Mouse (Mus musculus): ENCODE measurements around the gene Ptdss2. TPM values are rescaled to one million over a fixed set of nuclear protein-coding genes. Genes with fewer than 3 reads are reported as not detected.

Ptdss2 gene
- polyA plus RNA-seq, 1 experiment from 2014 or later: 60.3 TPM

DNA sequence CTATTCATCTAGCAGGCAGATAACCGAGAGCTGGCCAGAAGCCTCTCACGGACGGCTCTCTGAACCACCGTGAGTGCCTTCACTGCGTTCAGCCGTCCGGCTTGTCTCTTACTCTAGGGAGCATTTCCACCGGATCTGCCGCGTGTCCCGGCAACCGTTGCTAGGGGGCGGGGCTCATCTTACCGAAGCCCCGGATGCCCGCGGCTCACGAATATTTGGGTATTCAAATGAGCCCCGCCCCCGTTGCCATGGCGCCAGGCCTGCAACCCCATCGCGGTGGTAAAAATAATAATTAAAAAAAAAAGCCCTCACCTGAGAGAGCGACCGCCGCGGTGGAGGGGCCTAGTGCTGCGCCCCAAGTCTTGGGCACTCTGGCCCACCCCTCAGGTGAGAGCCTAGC, 72.6 kb downstream of the Ptdss2 start:
- Histone ChIP-seq H3K27ac (ENCODE audit: low read length) (peak overlapping the region; percentile 68), H3K4me3 (ENCODE audit: low read length) (peak overlapping the region; percentile 94), H3K4me1 (replicated peaks; ENCODE audit: control insufficient read depth, insufficient read depth, low read length) (peaks cover 19% of the 10 kb centered on the region), H3K9me3 (ENCODE audit: control insufficient read depth, low read length) (no peaks in the 10 kb centered on the region), H3K4me2 (ENCODE audit: low read depth, low read length) (peak overlapping the region; percentile 96), H3K36me3 (ENCODE audit: control insufficient read depth, insufficient read depth, low read length) (peaks cover 25% of the 10 kb centered on the region), H3K9ac (ENCODE audit: low read length) (peak overlapping the region; percentile 63), H3K27me3 (ENCODE audit: control insufficient read depth, insufficient read depth, low read depth, low read length) (peaks cover 4% of the 10 kb centered on the region; the same call in 1 of the 2 replicates)
- 0% methylated on average over 28 of the region's 28 CpGs for whole genome bisulfite sequencing
- ATAC-seq (ENCODE audit: low read depth): peak; percentile 6; the same call in 1 of the 2 replicates

DNA sequence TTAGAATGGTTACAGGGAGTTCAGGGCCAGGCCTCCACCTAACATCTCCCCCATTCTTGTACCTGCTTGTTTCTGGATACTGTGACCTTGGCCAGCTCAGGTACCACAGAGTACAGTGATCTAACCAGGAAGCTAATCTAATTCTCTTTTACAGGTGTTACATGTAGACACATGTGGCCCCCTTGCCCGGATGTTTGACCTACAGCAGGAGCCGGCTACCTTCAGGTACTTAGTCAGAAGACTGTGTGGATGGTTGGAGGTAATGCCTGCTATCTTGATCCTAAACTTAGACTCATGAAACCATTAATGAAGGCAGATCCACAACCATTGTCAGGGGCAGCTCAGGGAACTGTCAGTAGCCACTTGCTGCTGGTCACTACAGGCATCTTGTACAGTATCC, 73.6 kb downstream of the Ptdss2 start:
- no peak overlapping the region for H3K4me2 ChIP-seq (ENCODE audit: low read depth, low read length)
- ATAC-seq (ENCODE audit: low read depth): no peak
- H3K9me3 ChIP-seq (ENCODE audit: control insufficient read depth, low read length): no peaks in the 10 kb centered on the region
- no peak overlapping the region for H3K4me3 ChIP-seq (ENCODE audit: low read length)
- H3K27ac ChIP-seq (ENCODE audit: low read length): no peak overlapping the region
- no peak overlapping the region for H3K9ac ChIP-seq (ENCODE audit: low read length)
- peaks cover 4% of the 10 kb centered on the region; the same call in 1 of the 2 replicates for H3K27me3 ChIP-seq (ENCODE audit: control insufficient read depth, insufficient read depth, low read depth, low read length)
- H3K36me3 ChIP-seq (ENCODE audit: control insufficient read depth, insufficient read depth, low read length): peaks cover 16% of the 10 kb centered on the region
- peaks cover 19% of the 10 kb centered on the region for H3K4me1 ChIP-seq (replicated peaks; ENCODE audit: control insufficient read depth, insufficient read depth, low read length)
- WGBS: 88% methylated on average over 2 of the region's 2 CpGs

DNA sequence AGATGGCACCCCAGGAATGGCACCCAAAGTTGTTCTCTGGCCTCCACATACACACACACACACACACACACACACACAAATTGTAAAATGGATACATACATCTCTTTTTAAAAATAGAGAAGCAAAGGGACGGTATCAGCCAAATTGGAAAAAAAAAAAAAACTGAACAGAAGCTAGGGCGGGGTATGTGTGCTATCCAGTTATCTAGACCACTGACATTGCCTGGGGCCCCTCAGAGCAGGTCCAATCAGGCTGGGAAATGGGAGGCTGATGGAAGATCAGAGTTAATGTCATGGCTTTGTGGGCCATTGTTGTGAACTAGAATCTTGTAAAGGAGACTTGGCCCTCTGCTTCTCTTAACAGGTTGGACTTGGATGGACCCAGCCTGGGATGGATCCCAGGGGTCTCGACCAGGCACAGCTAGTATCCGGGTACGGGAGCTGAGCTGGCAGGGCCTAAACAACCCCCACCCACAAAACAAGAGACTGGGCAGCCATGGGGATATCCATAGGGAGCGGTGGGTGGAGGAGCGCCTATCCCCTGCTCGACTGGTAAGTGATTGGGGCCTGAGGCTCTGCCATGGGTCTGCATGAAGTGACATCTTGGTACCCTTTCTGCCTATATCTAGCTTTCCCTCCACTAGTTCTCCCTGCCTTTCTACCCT, 74.6 kb downstream of the Ptdss2 start:
- no peaks in the 10 kb centered on the region for H3K9me3 ChIP-seq (ENCODE audit: control insufficient read depth, low read length)
- no peak overlapping the region for H3K4me3 ChIP-seq (ENCODE audit: low read length)
- no peak overlapping the region for H3K27ac ChIP-seq (ENCODE audit: low read length)
- peaks cover 4% of the 10 kb centered on the region; the same call in 1 of the 2 replicates for H3K27me3 ChIP-seq (ENCODE audit: control insufficient read depth, insufficient read depth, low read depth, low read length)
- no peak overlapping the region for H3K4me2 ChIP-seq (ENCODE audit: low read depth, low read length)
- no peak overlapping the region for H3K9ac ChIP-seq (ENCODE audit: low read length)
- H3K4me1 ChIP-seq (replicated peaks; ENCODE audit: control insufficient read depth, insufficient read depth, low read length): peaks cover 17% of the 10 kb centered on the region
- 87% methylated on average over 8 of the region's 8 CpGs for WGBS
- ATAC-seq (ENCODE audit: low read depth): no peak
- H3K36me3 ChIP-seq (ENCODE audit: control insufficient read depth, insufficient read depth, low read length): peaks cover 6% of the 10 kb centered on the region

DNA sequence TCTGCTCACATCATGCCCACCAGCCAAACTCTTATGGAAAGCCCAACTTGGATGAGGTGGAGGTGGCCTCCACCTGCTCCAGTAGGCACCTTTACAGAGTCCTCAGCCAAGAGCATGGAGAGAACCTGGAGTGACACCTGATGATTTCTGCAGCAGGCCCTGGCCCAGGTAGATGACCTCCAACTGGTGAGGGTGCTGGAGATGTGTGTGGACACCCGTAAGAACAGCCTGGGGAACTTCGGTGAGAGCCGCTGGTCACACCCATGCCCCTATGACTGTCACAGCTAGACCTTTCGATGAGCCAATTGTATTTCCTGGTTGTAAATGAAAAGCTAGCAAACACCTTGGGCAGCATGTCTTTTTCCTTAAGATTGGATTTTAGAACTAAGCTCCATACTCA, 75.9 kb downstream of the Ptdss2 start:
- Histone ChIP-seq H3K4me3 (ENCODE audit: low read length) (no peak overlapping the region), H3K4me2 (ENCODE audit: low read depth, low read length) (no peak overlapping the region), H3K9ac (ENCODE audit: low read length) (no peak overlapping the region), H3K9me3 (ENCODE audit: control insufficient read depth, low read length) (no peaks in the 10 kb centered on the region), H3K36me3 (ENCODE audit: control insufficient read depth, insufficient read depth, low read length) (no peaks in the 10 kb centered on the region), H3K27me3 (ENCODE audit: control insufficient read depth, insufficient read depth, low read depth, low read length) (peaks cover 4% of the 10 kb centered on the region; the same call in 1 of the 2 replicates), H3K27ac (ENCODE audit: low read length) (no peak overlapping the region), H3K4me1 (replicated peaks; ENCODE audit: control insufficient read depth, insufficient read depth, low read length) (peaks cover 3% of the 10 kb centered on the region)
- whole genome bisulfite sequencing: 89% methylated on average over 4 of the region's 4 CpGs
- no peak for ATAC-seq (ENCODE audit: low read depth)

DNA sequence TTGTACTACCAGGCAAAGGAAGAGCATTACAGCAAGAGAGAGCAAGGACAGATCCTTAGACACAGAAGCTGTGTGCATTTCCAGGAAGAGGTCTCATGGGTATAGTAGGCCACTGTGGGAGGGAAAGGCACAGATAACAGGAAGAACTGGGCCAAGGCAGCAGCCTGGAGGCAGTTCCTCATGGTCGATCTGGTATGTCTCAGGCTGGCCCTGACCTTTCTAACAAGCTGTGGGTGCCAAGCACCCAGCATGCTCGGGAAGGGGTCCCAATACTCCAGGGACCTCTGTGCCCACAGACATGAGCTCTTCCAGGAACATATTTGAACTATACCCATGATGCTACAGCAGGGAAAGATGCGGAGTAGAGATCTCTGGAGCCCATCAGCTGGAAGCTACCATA, 82.4 kb downstream of the Ptdss2 start:
- H3K9me3 ChIP-seq (ENCODE audit: control insufficient read depth, low read length): no peaks in the 10 kb centered on the region
- ATAC-seq (ENCODE audit: low read depth): no peak

DNA sequence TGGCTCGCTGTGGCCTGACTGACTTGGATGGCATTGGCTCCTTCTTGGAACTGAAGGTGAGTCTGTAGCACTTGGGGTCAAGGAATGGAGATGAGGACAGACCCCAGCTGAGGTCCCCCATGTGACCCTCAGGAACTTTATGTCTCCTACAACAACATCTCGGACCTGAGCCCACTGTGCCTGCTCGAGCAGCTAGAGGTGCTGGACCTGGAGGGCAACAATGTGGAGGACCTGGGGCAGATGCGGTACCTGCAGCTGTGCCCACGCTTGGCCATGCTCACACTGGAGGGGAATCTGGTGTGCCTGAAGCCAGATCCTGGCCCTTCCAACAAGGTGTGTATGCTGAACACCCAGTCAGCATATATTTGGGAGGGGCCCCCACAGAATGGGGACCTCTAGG, 83.3 kb downstream of the Ptdss2 start:
- no peak for ATAC-seq (ENCODE audit: low read depth)
- Histone ChIP-seq H3K9me3 (ENCODE audit: control insufficient read depth, low read length) (no peaks in the 10 kb centered on the region), H3K27me3 (ENCODE audit: control insufficient read depth, insufficient read depth, low read depth, low read length) (no peaks in the 10 kb centered on the region), H3K4me3 (ENCODE audit: low read length) (no peak overlapping the region), H3K36me3 (ENCODE audit: control insufficient read depth, insufficient read depth, low read length) (no peaks in the 10 kb centered on the region), H3K9ac (ENCODE audit: low read length) (no peak overlapping the region), H3K27ac (ENCODE audit: low read length) (no peak overlapping the region), H3K4me1 (replicated peaks; ENCODE audit: control insufficient read depth, insufficient read depth, low read length) (no peaks in the 10 kb centered on the region), H3K4me2 (ENCODE audit: low read depth, low read length) (no peak overlapping the region)
- WGBS: 86% methylated on average over 5 of the region's 5 CpGs

More for the DNA sequence above, 82.4 kb downstream of the Ptdss2 start:
- no peak overlapping the region for H3K4me2 ChIP-seq (ENCODE audit: low read depth, low read length)
- H3K9ac ChIP-seq (ENCODE audit: low read length): no peak overlapping the region
- WGBS: 57% methylated on average over 3 of the region's 3 CpGs
- no peaks in the 10 kb centered on the region for H3K4me1 ChIP-seq (replicated peaks; ENCODE audit: control insufficient read depth, insufficient read depth, low read length)
- no peaks in the 10 kb centered on the region for H3K36me3 ChIP-seq (ENCODE audit: control insufficient read depth, insufficient read depth, low read length)
- no peaks in the 10 kb centered on the region for H3K27me3 ChIP-seq (ENCODE audit: control insufficient read depth, insufficient read depth, low read depth, low read length)
- no peak overlapping the region for H3K4me3 ChIP-seq (ENCODE audit: low read length)
- no peak overlapping the region for H3K27ac ChIP-seq (ENCODE audit: low read length)

DNA sequence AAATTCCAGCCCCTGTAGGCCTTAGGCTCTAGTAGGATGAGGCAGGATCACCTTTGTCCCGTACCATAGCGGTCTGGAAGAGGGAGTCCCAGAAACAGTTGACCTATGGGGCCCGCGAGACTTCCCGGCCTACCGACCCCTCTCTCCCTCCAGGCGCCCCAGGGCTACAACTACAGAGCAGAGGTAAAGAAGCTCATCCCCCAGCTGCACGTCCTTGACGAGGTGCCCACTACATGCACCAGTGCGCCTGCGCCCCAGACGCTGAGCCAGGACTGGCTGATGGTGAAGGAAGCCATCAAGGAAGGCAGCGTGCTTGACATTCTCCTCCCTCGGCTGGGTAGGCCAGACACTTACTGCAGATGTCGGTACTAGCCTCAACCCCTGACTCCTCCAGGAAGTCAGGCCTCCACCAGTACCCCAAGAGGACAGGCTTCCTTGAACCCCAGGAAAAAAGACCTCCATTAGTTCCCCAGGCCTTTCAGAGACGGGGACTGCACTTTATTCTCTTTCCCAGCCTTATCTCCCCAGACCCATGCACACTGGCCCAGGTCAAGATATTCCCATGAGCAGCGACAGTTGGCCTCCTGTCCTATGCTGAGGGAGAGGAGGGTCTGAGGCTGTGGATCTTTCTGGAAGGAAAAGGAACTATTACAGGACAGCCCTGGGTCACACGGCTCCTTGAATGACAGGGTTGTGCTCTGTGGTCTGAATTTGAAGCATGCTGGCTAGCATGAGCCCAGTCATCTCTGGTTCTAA, 84.2 kb downstream of the Ptdss2 start:
- whole genome bisulfite sequencing: 88% methylated on average over 18 of the region's 18 CpGs

More for the DNA sequence above, 84.2 kb downstream of the Ptdss2 start:
- H3K4me1 ChIP-seq (replicated peaks; ENCODE audit: control insufficient read depth, insufficient read depth, low read length): no peaks in the 10 kb centered on the region
- no peaks in the 10 kb centered on the region for H3K27me3 ChIP-seq (ENCODE audit: control insufficient read depth, insufficient read depth, low read depth, low read length)
- no peaks in the 10 kb centered on the region for H3K9me3 ChIP-seq (ENCODE audit: control insufficient read depth, low read length)
- H3K4me3 ChIP-seq (ENCODE audit: low read length): no peak overlapping the region
- H3K9ac ChIP-seq (ENCODE audit: low read length): no peak overlapping the region
- no peaks in the 10 kb centered on the region for H3K36me3 ChIP-seq (ENCODE audit: control insufficient read depth, insufficient read depth, low read length)
- no peak overlapping the region for H3K27ac ChIP-seq (ENCODE audit: low read length)
- H3K4me2 ChIP-seq (ENCODE audit: low read depth, low read length): no peak overlapping the region
- no peak for ATAC-seq (ENCODE audit: low read depth)

Other genes starting within 250 kb of the Ptdss2 start
- gene Psmd13, start 240.4 kb upstream of the Ptdss2 start, polyA plus RNA-seq (2015; fragmentation: Nextera tagmentation; extraction: Ambion mirVana): 211 and 213 TPM in 2 replicates
- 23.5 and 25.4 TPM in 2 replicates for gene Sirt3, start 240.1 kb upstream of the Ptdss2 start, polyA plus RNA-seq (2015; fragmentation: Nextera tagmentation; extraction: Ambion mirVana)
- gene Cox8b, start 221.9 kb upstream of the Ptdss2 start, polyA plus RNA-seq (2015; fragmentation: Nextera tagmentation; extraction: Ambion mirVana): 10.0 and 14.1 TPM in 2 replicates
- gene Nlrp6, start 201.5 kb upstream of the Ptdss2 start, polyA plus RNA-seq (2015; fragmentation: Nextera tagmentation; extraction: Ambion mirVana): 0.16 and 0.88 TPM in 2 replicates
- 20.5 and 23.4 TPM in 2 replicates for gene Pgghg, start 181.0 kb upstream of the Ptdss2 start, polyA plus RNA-seq (2015; fragmentation: Nextera tagmentation; extraction: Ambion mirVana)
- 2.8 and 6.6 TPM in 2 replicates for gene Ifitm5, start 172.1 kb upstream of the Ptdss2 start, polyA plus RNA-seq (2015; fragmentation: Nextera tagmentation; extraction: Ambion mirVana)
- 0.67 TPM in 1 of 2 replicates, not detected in the other for gene Gm45717, start 166.4 kb upstream of the Ptdss2 start, polyA plus RNA-seq (2015; fragmentation: Nextera tagmentation; extraction: Ambion mirVana)
- gene Ifitm2, start 166.4 kb upstream of the Ptdss2 start, polyA plus RNA-seq (2015; fragmentation: Nextera tagmentation; extraction: Ambion mirVana): 949 and 984 TPM in 2 replicates
- 38.8 and 49.1 TPM in 2 replicates for gene Ifitm1, start 155.2 kb upstream of the Ptdss2 start, polyA plus RNA-seq (2015; fragmentation: Nextera tagmentation; extraction: Ambion mirVana)
- gene Ifitm3, start 111.6 kb upstream of the Ptdss2 start, polyA plus RNA-seq (2015; fragmentation: Nextera tagmentation; extraction: Ambion mirVana): 262 and 316 TPM in 2 replicates
- gene Ifitm6, start 104.5 kb upstream of the Ptdss2 start, polyA plus RNA-seq (2015; fragmentation: Nextera tagmentation; extraction: Ambion mirVana): 1.5 and 1.8 TPM in 2 replicates
- gene Gm17387, start 93.3 kb upstream of the Ptdss2 start, polyA plus RNA-seq (2015; fragmentation: Nextera tagmentation; extraction: Ambion mirVana): not detected in 2 replicates
- 3.2 and 3.8 TPM in 2 replicates for gene B4galnt4, start 61.3 kb upstream of the Ptdss2 start, polyA plus RNA-seq (2015; fragmentation: Nextera tagmentation; extraction: Ambion mirVana)
- 16.6 and 18.5 TPM in 2 replicates for gene Pkp3, start 44.2 kb upstream of the Ptdss2 start, polyA plus RNA-seq (2015; fragmentation: Nextera tagmentation; extraction: Ambion mirVana)
- gene Sigirr, start 21.8 kb upstream of the Ptdss2 start, polyA plus RNA-seq (2015; fragmentation: Nextera tagmentation; extraction: Ambion mirVana): 17.7 and 20.4 TPM in 2 replicates
- gene Ano9, start 4.6 kb upstream of the Ptdss2 start, polyA plus RNA-seq (2015; fragmentation: Nextera tagmentation; extraction: Ambion mirVana): 6.7 and 6.9 TPM in 2 replicates
- gene Rnh1, start 50.5 kb downstream of the Ptdss2 start, polyA plus RNA-seq (2015; fragmentation: Nextera tagmentation; extraction: Ambion mirVana): 153 and 165 TPM in 2 replicates
- 48.5 and 48.8 TPM in 2 replicates for gene Hras, start 71.6 kb downstream of the Ptdss2 start, polyA plus RNA-seq (2015; fragmentation: Nextera tagmentation; extraction: Ambion mirVana)
- 8.6 and 8.9 TPM in 2 replicates for gene Lrrc56, start 71.8 kb downstream of the Ptdss2 start, polyA plus RNA-seq (2015; fragmentation: Nextera tagmentation; extraction: Ambion mirVana)
- gene Lmntd2, start 91.7 kb downstream of the Ptdss2 start, polyA plus RNA-seq (2015; fragmentation: Nextera tagmentation; extraction: Ambion mirVana): 1.3 and 1.4 TPM in 2 replicates
- 69.4 and 86.6 TPM in 2 replicates for gene Rassf7, start 93.5 kb downstream of the Ptdss2 start, polyA plus RNA-seq (2015; fragmentation: Nextera tagmentation; extraction: Ambion mirVana)
- gene Phrf1, start 106.4 kb downstream of the Ptdss2 start, polyA plus RNA-seq (2015; fragmentation: Nextera tagmentation; extraction: Ambion mirVana): 72.3 and 77.2 TPM in 2 replicates
- gene Irf7, start 144.1 kb downstream of the Ptdss2 start, polyA plus RNA-seq (2015; fragmentation: Nextera tagmentation; extraction: Ambion mirVana): 3.4 and 4.8 TPM in 2 replicates
- gene Cdhr5, start 154.4 kb downstream of the Ptdss2 start, polyA plus RNA-seq (2015; fragmentation: Nextera tagmentation; extraction: Ambion mirVana): 0.15 and 0.35 TPM in 2 replicates
- gene Sct, start 156.8 kb downstream of the Ptdss2 start, polyA plus RNA-seq (2015; fragmentation: Nextera tagmentation; extraction: Ambion mirVana): 2.0 and 2.6 TPM in 2 replicates
- gene Drd4, start 169.6 kb downstream of the Ptdss2 start, polyA plus RNA-seq (2015; fragmentation: Nextera tagmentation; extraction: Ambion mirVana): 0.11 and 0.43 TPM in 2 replicates
- gene Deaf1, start 205.3 kb downstream of the Ptdss2 start, polyA plus RNA-seq (2015; fragmentation: Nextera tagmentation; extraction: Ambion mirVana): 52.7 and 53.6 TPM in 2 replicates
- 45.1 and 50.2 TPM in 2 replicates for gene Tmem80, start 205.4 kb downstream of the Ptdss2 start, polyA plus RNA-seq (2015; fragmentation: Nextera tagmentation; extraction: Ambion mirVana)
- gene Eps8l2, start 216.5 kb downstream of the Ptdss2 start, polyA plus RNA-seq (2015; fragmentation: Nextera tagmentation; extraction: Ambion mirVana): 37.4 and 42.6 TPM in 2 replicates